Mouse (Mus musculus) kidney, embryonic 14.5 days (tissue): ENCODE results near the gene Pde3a. TPM values are rescaled to one million over a fixed set of nuclear protein-coding genes. Genes with fewer than 3 reads are reported as not detected.
A peak's percentile ranks its signal among the peaks of the same experiment; 100 is the strongest.

ENCODE experiments used
- ATAC-seq: fragments of 200-750 bp; cut with Nextera tagmentation; 2 replicates; pipeline ENCODE4 v1.8.0; 2017; ENCODE audit warnings: moderate number of reproducible peaks, mild to moderate bottlenecking, moderate TSS enrichment, moderate library complexity; ENCODE audit not compliant: low FRiP score, low TSS enrichment
- H3K27ac ChIP-seq: fragments of 300-500 bp; sonication (generic); 2 replicates; pipeline ENCODE4 v1.5.1; 2014; ENCODE audit warnings: low read depth, mild to moderate bottlenecking, low read length, moderate library complexity, mixed read lengths
- H3K27me3 ChIP-seq: fragments of 300-500 bp; sonication (generic); 2 replicates; pipeline ENCODE4 v1.6.1; 2014; ENCODE audit warnings: mild to moderate bottlenecking, low read length; ENCODE audit not compliant: control insufficient read depth, insufficient read depth
- H3K36me3 ChIP-seq: fragments of 300-500 bp; sonication (generic); 2 replicates; pipeline ENCODE4 v1.6.1; 2014; ENCODE audit warnings: low read length, mixed read lengths; ENCODE audit not compliant: control insufficient read depth, insufficient read depth
- H3K4me1 ChIP-seq: fragments of 300-500 bp; sonication (generic); 2 replicates; pipeline ENCODE4 v1.6.1; 2014; ENCODE audit warnings: low read length, mixed read lengths; ENCODE audit not compliant: control insufficient read depth, insufficient read depth
- H3K4me2 ChIP-seq: fragments of 300-500 bp; sonication (generic); replicated peaks from 2 replicates; pipeline ENCODE4 v1.6.1; 2014; ENCODE audit warnings: low read depth, mild to moderate bottlenecking, low read length
- H3K4me3 ChIP-seq: fragments of 300-500 bp; sonication (generic); 2 replicates; pipeline ENCODE4 v1.5.1; 2014; ENCODE audit warnings: mild to moderate bottlenecking, low read length
- H3K9ac ChIP-seq: fragments of 300-500 bp; sonication (generic); 2 replicates; pipeline ENCODE4 v1.6.1; 2014; ENCODE audit warnings: low read depth, mild to moderate bottlenecking, low read length, moderate library complexity
- H3K9me3 ChIP-seq: fragments of 300-500 bp; sonication (generic); 2 replicates; pipeline ENCODE4 v1.6.1; 2016; ENCODE audit warnings: low read length; ENCODE audit not compliant: control insufficient read depth
- WGBS: fragments of 180-500 bp; shearing (Covaris S2); extraction: QIAGEN DNeasy Blood & Tissue Kit; methylation state at CpG from one replicate; pipeline ENCODE4 v1.1.7; 2014; 5-methylcytosine and 5-hydroxymethylcytosine counted together
- polyA plus RNA-seq: library from polyadenylated mRNA; unstranded; fragments of >200 nt; fragmentation: Nextera tagmentation; extraction: Ambion mirVana; gene quantifications from 2 replicates; pipeline ENCODE4 v1.2.1, GENCODE M21; 2014

Pde3a gene
- polyA plus RNA-seq, 1 experiment from 2014 or later: 13.8 TPM

DNA sequence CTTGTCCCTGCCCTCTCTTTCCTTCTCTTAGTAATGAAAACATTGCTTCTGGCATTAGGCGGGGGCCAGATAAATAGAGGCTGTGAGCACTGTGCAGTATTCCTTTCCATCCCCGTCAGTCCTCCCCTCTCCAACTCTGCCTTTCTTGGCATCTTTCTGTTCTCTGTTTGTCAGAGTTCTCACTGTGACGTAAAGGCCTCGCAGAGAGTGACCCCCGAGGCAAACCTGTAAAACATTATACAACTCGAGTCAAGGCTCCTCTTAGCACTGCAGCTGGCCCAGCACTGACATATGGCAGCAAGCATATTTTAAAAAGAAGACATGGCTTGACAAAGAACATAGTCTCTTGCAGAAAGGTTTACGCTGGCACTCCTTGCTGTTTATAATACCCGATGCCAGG is 132.4 kb downstream of the Pde3a start:
- WGBS: 15% methylated on average over 8 of the region's 8 CpGs
- no peak overlapping the region for H3K4me3 ChIP-seq
- no peaks in the 10 kb centered on the region for H3K9me3 ChIP-seq
- no peak overlapping the region for H3K9ac ChIP-seq
- peak; percentile 89 for ATAC-seq
- H3K27me3 ChIP-seq: no peaks in the 10 kb centered on the region
- peak overlapping the region; percentile 66 for H3K27ac ChIP-seq
- H3K4me1 ChIP-seq: peaks cover 19% of the 10 kb centered on the region; the same call in 1 of the 2 replicates
- no peaks in the 10 kb centered on the region for H3K36me3 ChIP-seq
- peak overlapping the region; percentile 31 for H3K4me2 ChIP-seq

DNA sequence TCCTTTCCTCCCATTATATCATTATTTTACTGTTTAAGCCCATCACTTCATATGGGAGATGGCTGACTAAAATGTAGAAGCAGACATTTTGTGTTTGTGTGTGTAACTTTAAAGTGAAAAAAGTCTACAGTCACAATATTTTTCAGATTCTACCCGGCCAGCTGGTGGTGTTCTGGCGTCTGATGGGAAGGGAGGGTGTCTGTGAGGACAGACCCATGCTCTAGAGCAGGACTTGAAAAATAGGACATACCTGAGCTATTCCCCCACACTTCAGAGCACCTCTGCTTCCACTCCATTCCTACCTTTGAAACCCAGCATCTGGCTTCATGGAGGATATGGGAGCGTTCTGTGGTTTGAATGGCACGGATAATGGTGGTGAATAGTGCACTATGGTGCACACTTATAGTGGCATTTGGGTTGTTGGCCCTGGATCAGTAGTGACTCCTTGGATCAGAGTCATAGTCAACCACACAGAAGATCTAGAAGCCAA is 132.9 kb downstream of the Pde3a start:
- H3K9me3 ChIP-seq: no peaks in the 10 kb centered on the region
- no peak for ATAC-seq
- H3K27ac ChIP-seq: peak overlapping the region; percentile 66
- peak overlapping the region; percentile 31 for H3K4me2 ChIP-seq
- no peak overlapping the region for H3K9ac ChIP-seq
- H3K27me3 ChIP-seq: no peaks in the 10 kb centered on the region
- 74% methylated on average over 4 of the region's 4 CpGs for WGBS
- no peaks in the 10 kb centered on the region for H3K36me3 ChIP-seq
- no peak overlapping the region for H3K4me3 ChIP-seq
- peaks cover 19% of the 10 kb centered on the region; the same call in 1 of the 2 replicates for H3K4me1 ChIP-seq

GRCm38 (mm10) chr6:141388104-141388503 is 139.0 kb downstream of the Pde3a start:
- Histone ChIP-seq H3K27me3 (no peaks in the 10 kb centered on the region), H3K9ac (no peak overlapping the region), H3K36me3 (no peaks in the 10 kb centered on the region), H3K9me3 (no peaks in the 10 kb centered on the region), H3K4me3 (no peak overlapping the region), H3K27ac (no peak overlapping the region), H3K4me1 (no peaks in the 10 kb centered on the region), H3K4me2 (no peak overlapping the region)
- ATAC-seq: no peak
- WGBS: 44% methylated on average over 5 of the region's 5 CpGs

DNA sequence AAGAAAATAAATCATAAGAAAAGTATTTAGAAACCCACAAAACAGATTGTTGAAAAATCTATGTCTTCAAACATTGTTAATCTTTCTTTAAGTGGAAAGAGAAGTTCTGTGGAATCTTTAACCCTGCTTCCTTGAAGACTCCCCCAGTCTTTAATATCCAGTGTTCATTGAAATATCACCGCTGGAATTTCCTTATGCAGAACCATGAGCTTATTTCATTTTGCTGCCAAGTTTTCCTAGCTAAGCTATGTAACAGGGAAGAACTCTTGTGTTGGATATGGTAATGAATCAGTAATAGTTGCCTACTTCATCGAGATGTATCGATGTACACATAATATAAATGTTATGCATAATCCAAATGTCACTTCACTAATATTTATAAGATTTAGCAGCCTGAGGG is 146.9 kb downstream of the Pde3a start:
- Histone ChIP-seq H3K27me3 (no peaks in the 10 kb centered on the region), H3K4me2 (no peak overlapping the region), H3K9me3 (no peaks in the 10 kb centered on the region), H3K36me3 (no peaks in the 10 kb centered on the region), H3K4me1 (0 out of 2 replicates have a peak, but pooled peaks cover 2% of the 10 kb centered on the region), H3K27ac (no peak overlapping the region), H3K9ac (no peak overlapping the region), H3K4me3 (no peak overlapping the region)
- 70% methylated on average over 3 of the region's 3 CpGs for WGBS
- no peak for ATAC-seq

DNA sequence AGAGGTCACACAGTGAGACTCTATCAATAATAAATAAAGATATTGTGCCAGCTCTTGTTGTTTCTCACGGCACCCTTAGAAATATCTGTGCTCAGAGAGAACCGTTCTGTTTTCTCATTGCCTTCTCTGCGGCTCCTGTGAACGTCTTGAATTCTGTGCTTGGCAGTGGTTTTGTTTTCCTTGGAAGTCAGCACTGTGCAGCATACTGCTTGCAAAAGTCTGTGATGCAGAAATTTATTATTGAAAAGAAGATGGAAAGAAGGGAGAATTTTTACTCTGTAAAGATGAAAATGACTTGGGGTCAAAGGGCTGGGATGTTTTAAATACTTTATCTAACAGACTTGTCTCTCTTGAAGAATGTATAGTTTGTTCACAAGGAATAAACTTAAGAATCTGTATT is 150.3 kb downstream of the Pde3a start:
- Histone ChIP-seq H3K27ac (peak overlapping the region; percentile 56; the same call in 1 of the 2 replicates), H3K9me3 (no peaks in the 10 kb centered on the region), H3K27me3 (no peaks in the 10 kb centered on the region), H3K4me1 (0 out of 2 replicates have a peak, but pooled peaks cover 2% of the 10 kb centered on the region), H3K4me3 (no peak overlapping the region), H3K9ac (no peak overlapping the region), H3K36me3 (no peaks in the 10 kb centered on the region), H3K4me2 (no peak overlapping the region)
- 35% methylated on average over 4 of the region's 4 CpGs for WGBS
- peak; percentile 80 for ATAC-seq

GRCm38 (mm10) chr6:141403943-141404342 is 154.9 kb downstream of the Pde3a start:
- 51% methylated on average over 2 of the region's 2 CpGs for WGBS
- Histone ChIP-seq H3K9me3 (no peaks in the 10 kb centered on the region), H3K4me2 (no peak overlapping the region), H3K36me3 (no peaks in the 10 kb centered on the region), H3K4me1 (no peaks in the 10 kb centered on the region), H3K9ac (no peak overlapping the region), H3K27me3 (no peaks in the 10 kb centered on the region), H3K4me3 (no peak overlapping the region), H3K27ac (no peak overlapping the region)
- no peak for ATAC-seq

GRCm38 (mm10) chr6:141404649-141405048 is 155.6 kb downstream of the Pde3a start:
- Histone ChIP-seq H3K9ac (no peak overlapping the region), H3K4me1 (no peaks in the 10 kb centered on the region), H3K4me2 (no peak overlapping the region), H3K27ac (no peak overlapping the region), H3K27me3 (no peaks in the 10 kb centered on the region), H3K9me3 (no peaks in the 10 kb centered on the region), H3K36me3 (no peaks in the 10 kb centered on the region), H3K4me3 (no peak overlapping the region)
- ATAC-seq: no peak
- 72% methylated on average over 7 of the region's 7 CpGs for WGBS

DNA sequence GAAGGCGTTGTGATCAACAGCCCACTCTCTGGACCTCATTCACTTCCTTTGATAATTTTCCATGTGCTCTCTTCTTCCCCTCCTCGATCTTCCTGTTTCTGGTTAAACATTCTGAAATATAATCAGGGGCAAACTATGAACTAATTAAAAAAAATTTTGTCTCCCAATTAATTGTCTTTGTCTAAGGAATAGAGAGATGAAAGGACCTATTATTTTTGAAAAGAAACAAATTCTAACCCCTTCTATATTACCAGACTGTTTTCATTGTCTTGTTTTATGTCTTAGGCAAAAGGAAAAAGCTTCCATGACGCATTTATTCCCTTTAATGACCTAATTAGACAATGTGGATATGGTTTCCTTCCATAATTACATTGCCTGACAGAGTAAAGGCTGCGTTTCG is 156.4 kb downstream of the Pde3a start:
- H3K4me2 ChIP-seq: no peak overlapping the region
- no peak overlapping the region for H3K27ac ChIP-seq
- 44% methylated on average over 5 of the region's 5 CpGs for WGBS
- H3K4me3 ChIP-seq: no peak overlapping the region
- H3K9ac ChIP-seq: no peak overlapping the region
- H3K9me3 ChIP-seq: no peaks in the 10 kb centered on the region
- H3K4me1 ChIP-seq: no peaks in the 10 kb centered on the region
- H3K36me3 ChIP-seq: no peaks in the 10 kb centered on the region
- no peaks in the 10 kb centered on the region for H3K27me3 ChIP-seq
- no peak for ATAC-seq

DNA sequence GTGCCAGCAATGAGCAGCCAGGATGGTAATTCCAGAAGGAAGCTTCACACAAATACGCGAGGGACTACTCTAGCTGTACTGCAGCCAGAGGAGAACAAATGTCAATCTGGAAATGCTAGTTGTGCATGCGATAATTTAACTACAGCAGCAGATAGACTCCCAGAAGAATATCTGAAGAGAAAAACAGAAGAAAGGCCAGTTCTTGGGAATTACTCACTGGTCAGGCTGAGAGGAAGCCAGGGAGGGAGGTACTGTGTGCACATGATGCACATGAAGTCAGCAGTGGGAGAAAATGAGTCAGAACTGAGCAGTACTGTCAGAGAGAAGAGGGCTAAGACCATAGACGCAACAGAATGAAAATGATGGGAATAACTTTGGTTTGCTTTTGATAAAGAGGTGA is 159.7 kb downstream of the Pde3a start:
- WGBS: 91% methylated on average over 4 of the region's 4 CpGs

More for the DNA sequence above, 159.7 kb downstream of the Pde3a start:
- Histone ChIP-seq H3K4me3 (no peak overlapping the region), H3K9ac (no peak overlapping the region), H3K27me3 (no peaks in the 10 kb centered on the region), H3K9me3 (no peaks in the 10 kb centered on the region), H3K4me2 (no peak overlapping the region), H3K36me3 (no peaks in the 10 kb centered on the region), H3K27ac (no peak overlapping the region), H3K4me1 (no peaks in the 10 kb centered on the region)
- ATAC-seq: no peak
